Mouse (Mus musculus): ENCODE measurements around the gene Nlgn1.

DNA sequence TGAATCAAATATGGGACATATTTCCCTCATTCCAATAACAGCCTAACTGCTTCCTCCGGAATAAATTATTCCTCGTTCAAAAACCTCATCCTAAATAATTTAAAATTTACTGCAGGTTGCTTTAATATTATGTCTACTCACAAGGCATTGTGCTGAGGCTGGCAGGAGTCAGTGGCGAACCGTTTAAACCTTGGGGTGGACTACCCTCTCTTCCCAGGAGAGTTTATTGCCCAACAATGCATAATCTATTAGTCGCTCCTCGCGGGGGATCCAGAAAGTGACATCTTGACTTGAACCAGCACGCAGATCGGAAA, 1.4 kb downstream of the Nlgn1 start:
- TF ChIP-seq POLR2A (IDR thresholded peaks at IDR 0.05; ENCODE audit: insufficient read depth, low read depth, low read length), result no peak
- no peak for TF ChIP-seq CTCF (IDR thresholded peaks at IDR 0.05; ENCODE audit: insufficient read depth, low read depth, low read length)
